Mouse (Mus musculus): ENCODE data around the gene Smg5. TPM values are rescaled to one million over a fixed set of nuclear protein-coding genes. Genes with fewer than 3 reads are reported as not detected.
"Not testable (repeated sequence)": the region's sequence is repeated elsewhere in the genome, so short reads cannot be mapped to it uniquely, and the experiment has no call there.

The Smg5 gene
- total RNA-seq (2021), result 10 to 100 TPM; 42.9 to 45.5 TPM

GRCm38 (mm10) chr3:88336058-88337013 is at the start of gene Smg5, which contains the start of gene Tmem79:
Gene Smg5, plus strand, starts transcription at chr3:88336260.
Gene Tmem79, minus strand, starts transcription at chr3:88336148.
- intact Hi-C loops (cut with DNase I), result no loop called here
- peak; percentile 93 for DNase-seq (ENCODE audit: low spot score)

DNA sequence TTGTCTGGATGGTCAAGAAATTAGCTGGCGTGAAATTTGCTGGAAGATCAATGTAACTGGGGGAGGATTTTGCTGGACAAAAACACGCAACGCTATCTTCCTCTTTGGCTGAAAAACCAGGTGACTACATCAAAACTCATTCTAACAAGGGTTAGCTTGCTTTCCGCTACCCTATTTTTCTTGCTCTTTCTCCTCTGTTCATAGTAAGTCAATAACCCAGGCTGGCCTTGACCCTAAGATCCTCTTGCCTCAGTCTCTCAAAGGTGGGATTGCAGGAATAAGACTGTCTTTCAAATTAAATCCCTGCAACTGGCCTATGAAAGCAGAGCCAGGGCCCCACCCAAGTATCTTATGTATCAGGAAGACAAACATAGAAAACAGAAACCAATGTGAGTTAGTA is 49.0 kb upstream of the Smg5 start, which contains the start of gene Gm38392:
Gm38392 (minus strand) TSS at position 101 of the 400 bp plus-strand sequence.
- no peak for DNase-seq (ENCODE audit: low spot score)
- intact Hi-C loops (cut with DNase I), result no loop called here

DNA sequence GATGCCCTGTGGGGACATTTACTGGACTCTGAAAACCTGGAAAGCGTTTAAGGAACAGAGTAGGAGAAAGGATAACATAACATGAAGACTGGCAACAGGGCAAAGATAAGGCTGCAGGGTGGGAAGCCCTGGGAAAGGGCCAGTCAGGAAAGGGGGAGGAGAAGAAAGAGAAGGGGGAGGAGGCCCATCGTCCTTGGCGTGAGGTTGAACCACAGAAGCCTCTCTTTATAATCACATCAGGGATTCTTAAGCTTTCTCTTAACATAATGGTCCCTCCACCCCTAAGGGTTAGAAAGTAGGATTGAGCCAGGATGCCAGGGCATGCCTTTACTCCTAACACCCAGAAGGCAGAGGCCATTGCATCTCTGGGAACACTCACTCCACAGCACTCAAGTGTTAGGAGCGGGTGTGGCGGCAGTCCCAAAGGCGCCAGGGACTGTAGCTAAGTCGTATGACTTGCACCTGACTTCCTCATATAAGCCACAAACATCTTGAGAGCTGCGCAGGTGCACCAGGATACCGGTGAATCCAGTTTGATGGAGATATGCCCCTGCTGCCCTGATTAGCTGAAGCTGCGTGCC is 47.8 kb upstream of the Smg5 start:
- DNase-seq (ENCODE audit: low spot score); intact Hi-C loops (cut with DNase I): not testable (repeated sequence)

DNA sequence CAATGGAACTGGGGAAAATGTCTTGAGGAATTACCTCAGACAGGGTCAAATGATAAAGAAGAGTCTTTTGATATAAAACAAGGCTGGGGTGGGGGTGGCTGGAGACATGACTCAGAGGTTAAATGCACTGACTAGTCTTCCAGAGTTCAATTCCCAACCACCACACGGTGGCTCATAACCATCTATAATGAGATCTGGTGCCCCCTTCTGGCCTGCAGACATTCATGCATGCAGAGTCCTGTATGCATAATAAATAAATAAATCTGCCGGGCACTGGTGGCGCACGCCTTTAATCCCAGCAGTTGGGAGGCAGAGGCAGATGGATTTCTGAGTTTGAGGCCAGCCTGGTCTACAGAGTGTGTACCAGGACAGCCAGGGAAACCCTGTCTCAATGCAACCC is 44.1 kb upstream of the Smg5 start:
- intact Hi-C loops (cut with DNase I), result no loop called here
- no peak for DNase-seq (ENCODE audit: low spot score)

DNA sequence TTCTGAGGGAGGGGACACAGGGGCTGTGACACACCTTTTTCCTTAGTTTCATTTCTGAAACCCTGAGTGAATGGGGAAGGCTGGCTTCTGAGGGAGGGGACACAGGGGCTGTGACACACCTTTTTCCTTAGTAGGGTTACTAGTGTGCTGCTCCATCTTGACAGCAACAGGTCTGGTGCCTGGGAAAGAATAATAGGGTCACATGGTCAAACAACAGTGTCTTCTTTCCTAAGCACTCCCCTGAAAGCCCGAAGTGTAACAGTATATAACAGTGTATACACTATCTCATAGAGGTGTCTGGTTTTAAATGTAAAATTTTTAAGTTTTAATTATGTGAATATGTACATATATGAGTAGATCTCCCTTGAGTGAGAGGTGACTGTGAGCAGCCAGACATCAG is 40.8 kb upstream of the Smg5 start:
- DNase-seq (ENCODE audit: low spot score); intact Hi-C loops (cut with DNase I): not testable (repeated sequence)

GRCm38 (mm10) chr3:88296110-88296560 is 39.9 kb upstream of the Smg5 start:
- DNase-seq (ENCODE audit: low spot score), result no peak
- intact Hi-C loops (cut with DNase I), result no loop called here

DNA sequence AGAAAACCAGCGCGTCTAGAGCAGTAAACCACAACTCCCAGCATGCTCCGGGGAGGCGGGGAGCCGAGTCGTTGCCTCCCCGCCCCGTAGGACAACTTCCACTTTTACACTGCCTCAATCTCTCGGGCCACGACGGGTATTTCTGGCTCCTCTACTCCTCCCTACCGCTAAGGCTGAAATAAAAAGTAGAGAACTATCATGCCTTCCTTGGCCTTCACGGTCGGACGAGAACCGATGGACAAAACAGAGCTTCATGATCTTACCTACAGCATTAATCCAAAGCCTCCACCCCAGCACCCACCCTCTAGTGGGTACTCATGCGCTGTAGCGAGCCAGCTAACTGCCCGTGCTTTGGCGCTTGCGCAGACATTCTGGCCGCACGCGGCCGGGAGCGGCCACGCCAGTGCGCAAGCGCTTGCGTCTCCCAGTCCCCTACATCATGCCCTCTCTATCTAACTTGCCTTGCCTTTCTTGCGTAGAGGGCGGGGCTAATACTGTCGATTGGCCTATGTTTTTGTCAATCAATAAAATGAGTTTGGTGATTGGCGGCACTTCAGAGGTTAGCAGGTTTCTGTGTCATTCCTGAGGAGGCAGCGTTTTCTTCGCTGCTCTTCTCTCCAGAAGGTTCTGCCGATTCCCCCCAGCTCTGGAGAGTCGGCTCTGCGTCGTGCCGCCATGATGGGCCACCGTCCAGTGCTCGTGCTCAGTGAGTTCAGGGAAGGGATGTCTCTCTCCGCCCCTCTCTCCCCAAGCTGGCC is 39.3 kb upstream of the Smg5 start, which contains the start of the genes Tsacc and Cct3:
Tsacc (minus strand) TSS at position 439 of the 758 bp plus-strand sequence.
Cct3 (plus strand) TSS at position 556 of the 758 bp plus-strand sequence.
- peak; percentile 94 for DNase-seq (ENCODE audit: low spot score)
- intact Hi-C loops (cut with DNase I), result no loop called here

GRCm38 (mm10) chr3:88297321-88297851 is 38.7 kb upstream of the Smg5 start:
- DNase-seq (ENCODE audit: low spot score), result no peak
- intact Hi-C loops (cut with DNase I), result no loop called here

- intact Hi-C loops (cut with DNase I), result no loop called here
- no peak for DNase-seq (ENCODE audit: low spot score)
These were observed 36.9 kb upstream of the Smg5 start for GRCm38 (mm10) chr3:88299172-88299571.

DNA sequence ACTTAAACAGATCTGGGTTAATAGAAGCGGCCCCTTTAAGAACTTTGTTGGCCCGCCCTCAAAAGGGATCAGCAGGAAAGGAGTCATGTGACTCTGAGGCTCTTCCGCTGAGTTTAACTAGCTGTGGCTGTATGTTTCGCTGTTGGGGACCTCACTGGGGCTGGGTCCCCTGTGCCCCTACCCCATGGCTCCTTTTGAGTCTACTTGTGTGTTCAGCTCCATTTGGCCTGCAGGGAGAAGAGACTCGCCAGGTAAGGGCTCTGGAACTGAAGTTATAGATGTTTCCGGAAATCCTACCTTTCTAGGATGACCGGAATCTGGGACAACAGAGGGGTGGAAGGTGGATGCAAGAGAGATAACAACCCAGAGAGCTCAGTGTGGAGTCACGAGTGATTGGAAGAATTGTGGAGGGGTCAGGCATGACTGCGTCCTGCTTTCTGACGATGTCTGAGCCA is 11.1 kb upstream of the Smg5 start, which contains the start of gene Glmp:
Glmp (plus strand) TSS at position 73 of the 455 bp plus-strand sequence.
- DNase-seq (ENCODE audit: low spot score), result peak; percentile 29
- intact Hi-C loops (cut with DNase I), result no loop called here

DNA sequence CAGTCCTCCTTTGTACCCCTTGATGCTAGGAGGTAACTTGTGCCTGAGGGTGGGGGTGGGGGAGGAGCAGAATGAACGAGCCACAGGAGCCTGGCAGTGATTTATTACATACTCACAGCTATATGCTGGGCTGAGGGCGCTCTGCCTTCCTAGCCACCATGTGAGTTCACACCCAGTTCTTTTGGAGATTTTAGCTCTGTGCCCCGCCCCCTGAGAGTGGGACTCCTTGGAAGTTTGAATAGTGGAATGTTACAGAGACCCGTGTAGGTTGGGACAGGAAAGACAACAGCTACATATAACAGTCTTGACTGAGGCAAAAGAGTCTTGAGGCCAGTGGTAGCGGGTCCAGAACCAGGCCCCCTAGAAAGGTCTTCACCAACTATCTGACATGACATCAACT is 7.1 kb upstream of the Smg5 start:
- DNase-seq (ENCODE audit: low spot score), result no peak
- intact Hi-C loops (cut with DNase I), result no loop called here

- no peak for DNase-seq (ENCODE audit: low spot score)
These were observed 4.8 kb upstream of the Smg5 start for GRCm38 (mm10) chr3:88331282-88331681.

GRCm38 (mm10) chr3:88334029-88334658 is 1.9 kb upstream of the Smg5 start:
- intact Hi-C loops (cut with DNase I), result no loop called here
- no peak for DNase-seq (ENCODE audit: low spot score)

More at GRCm38 (mm10) chr3:88331282-88331681, 4.8 kb upstream of the Smg5 start:
- intact Hi-C loops (cut with DNase I), result no loop called here

DNA sequence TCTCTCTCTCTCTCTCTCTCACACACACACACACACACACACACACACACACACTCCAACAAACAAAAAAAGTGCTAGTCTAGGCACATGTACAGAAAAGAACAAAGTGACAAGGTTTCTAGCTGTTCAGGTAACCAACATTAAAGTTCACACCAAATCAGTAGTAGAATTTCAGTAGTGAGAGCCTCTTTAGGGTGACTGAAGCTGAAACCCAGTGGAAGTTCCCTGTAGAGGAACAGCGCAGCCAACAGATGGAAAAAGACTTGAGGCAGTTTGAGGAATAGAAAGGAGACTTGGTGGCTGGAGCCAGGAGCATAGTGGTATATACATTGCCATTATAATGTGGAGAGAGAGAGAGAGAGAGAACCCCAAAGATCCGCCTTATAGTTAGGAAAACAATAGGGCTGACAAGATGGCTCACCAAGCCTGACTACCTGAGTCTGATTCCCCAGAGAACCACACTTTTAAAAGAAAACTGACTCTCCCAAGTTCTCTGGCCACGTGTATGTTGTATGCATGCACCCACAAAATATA is 1.1 kb upstream of the Smg5 start:
- intact Hi-C loops (cut with DNase I), result no loop called here
- no peak for DNase-seq (ENCODE audit: low spot score)

DNA sequence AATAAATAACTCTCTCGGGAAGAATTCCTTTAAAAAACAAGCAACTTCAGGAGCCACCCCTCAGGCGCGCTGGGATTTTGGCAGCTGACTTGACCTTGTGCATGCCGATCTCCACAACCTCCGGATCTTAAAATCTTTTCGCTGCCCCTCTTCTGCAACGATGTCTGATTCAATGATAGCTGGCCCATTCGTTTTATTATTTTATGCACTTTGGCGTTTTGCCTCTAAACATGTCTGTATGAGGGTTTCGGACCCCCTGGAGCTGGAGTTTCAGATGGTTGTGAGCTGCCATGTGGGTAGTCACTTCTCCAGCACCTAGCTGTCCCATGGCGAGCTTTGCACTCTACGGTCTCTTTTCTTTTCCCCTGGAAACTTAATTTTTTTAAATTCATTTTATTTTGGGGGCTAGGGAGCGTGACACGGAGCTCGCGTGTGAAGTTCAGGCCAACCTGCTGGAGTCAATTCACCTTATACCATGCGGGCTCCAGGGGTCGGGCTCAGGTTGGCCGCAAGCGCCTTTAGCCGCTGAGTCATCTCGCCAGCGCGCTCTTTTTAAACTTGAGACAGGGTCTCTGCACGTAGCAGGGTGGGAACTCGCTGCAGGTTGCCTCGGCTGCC is 515 bp upstream of the Smg5 start:
- DNase-seq (ENCODE audit: low spot score), result no peak
- intact Hi-C loops (cut with DNase I), result no loop called here

GRCm38 (mm10) chr3:88337367-88338020 is 1.4 kb downstream of the Smg5 start:
- DNase-seq (ENCODE audit: low spot score), result no peak
- intact Hi-C loops (cut with DNase I), result no loop called here

DNA sequence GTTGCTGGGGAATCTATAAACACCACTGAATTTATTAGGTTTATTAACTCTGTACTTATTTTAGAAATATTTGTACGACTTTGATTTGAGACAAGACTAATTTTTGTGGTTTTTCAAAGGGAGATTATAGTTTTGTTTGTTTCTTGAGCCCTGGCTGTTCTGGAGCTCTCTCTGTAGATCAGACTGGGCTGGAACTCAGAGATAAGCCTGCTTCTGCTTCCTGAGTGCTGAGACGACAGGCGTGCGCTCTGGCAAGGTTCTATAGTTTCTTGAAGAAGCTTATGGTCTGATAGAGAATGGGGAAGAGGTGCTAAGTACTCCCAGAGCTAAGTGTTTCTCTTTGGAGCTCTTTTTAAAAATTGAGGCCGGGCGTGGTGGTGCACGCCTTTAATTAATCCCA is 2.3 kb downstream of the Smg5 start:
- intact Hi-C loops (cut with DNase I), result no loop called here
- DNase-seq (ENCODE audit: low spot score), result no peak

DNA sequence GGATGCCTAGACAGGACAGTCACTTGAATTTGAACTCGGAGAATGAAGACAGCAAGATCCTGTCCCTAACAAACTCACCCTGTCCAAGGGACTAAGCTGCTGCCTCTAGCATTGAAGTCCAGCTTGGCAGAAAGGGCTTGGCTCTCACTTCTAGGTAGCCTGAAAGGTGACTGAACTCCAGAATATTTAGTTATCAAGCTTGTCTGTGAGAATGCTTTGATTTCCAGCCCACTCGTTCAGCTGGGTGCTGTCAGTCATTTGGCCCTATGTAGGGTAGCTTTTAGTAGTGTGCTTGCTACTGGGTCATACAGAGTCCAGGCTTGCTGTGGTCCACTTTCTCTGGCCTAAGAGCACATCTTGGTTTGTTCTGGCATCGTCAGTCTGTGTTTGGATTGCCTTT is 2.9 kb downstream of the Smg5 start:
- intact Hi-C loops (cut with DNase I), result no loop called here

More for the DNA sequence above, 2.9 kb downstream of the Smg5 start:
- DNase-seq (ENCODE audit: low spot score), result no peak

Data from heart, postnatal 25 days (tissue).